ENCODE assay signal across 17 mouse cellular contexts in genomic region chr9:61757806-61758205, GRCm38 (mm10).
"Had no signal": no experiment of that assay in that cellular context is flagged by ENCODE, and none has a peak within 500 bp of the region (broad histone marks: within the 10 kb centered on the region; RNA-seq: fewer than 3 reads in every experiment).

No protein-coding gene starts in this region.

- H3K9me3 ChIP-seq: lung, embryonic 15.5 days; megakaryocyte, embryonic 14.5 days; midbrain, embryonic 13.5 days; midbrain, embryonic 15.5 days; stomach, embryonic 15.5 days had no signal

- H3K36me3 ChIP-seq: lung, embryonic 15.5 days; midbrain, embryonic 13.5 days; midbrain, embryonic 15.5 days; stomach, embryonic 15.5 days had no signal

- H3K4me3 ChIP-seq: lung, embryonic 15.5 days; megakaryocyte, embryonic 14.5 days; midbrain, embryonic 13.5 days; midbrain, embryonic 15.5 days; stomach, embryonic 15.5 days had no signal

- H3K9ac ChIP-seq: liver, postnatal 0 days; lung, embryonic 15.5 days; midbrain, embryonic 13.5 days; midbrain, embryonic 15.5 days; stomach, embryonic 15.5 days had no signal

- H3K27ac ChIP-seq: lung, embryonic 15.5 days; macrophage; stomach, embryonic 15.5 days; stomach, postnatal 0 days had no signal

- ATAC-seq: liver, postnatal 0 days; lung, postnatal 0 days had no signal

- H3K4me1 ChIP-seq: megakaryocyte, embryonic 14.5 days had no signal

- DNase-seq: liver, postnatal 0 days; lung, adult 2 months; lung, postnatal 14 days; lung, postnatal 36 days; right cerebral cortex, postnatal 14 days; thymus, adult 2 months; thymus, postnatal 25 days; thymus, postnatal 4 days had no signal

- H3K4me2 ChIP-seq: lung, embryonic 15.5 days; midbrain, embryonic 11.5 days; midbrain, embryonic 15.5 days; stomach, embryonic 15.5 days had no signal

- H3K27me3 ChIP-seq: midbrain, embryonic 13.5 days; midbrain, embryonic 15.5 days had no signal
